Mouse (Mus musculus) spleen, adult 2 months (tissue): ENCODE data around the gene Pik3cg.

Experiments used
- CTCF ChIP-seq: fragments of 200-500 bp; IDR thresholded peaks from 2 replicates; pipeline ENCODE4 v1.5.1; 2011; ENCODE audit warnings: mild to moderate bottlenecking, inconsistent platforms; ENCODE audit not compliant: insufficient read depth, insufficient read length, insufficient replicate concordance; ENCODE audit errors: extremely low read depth
- POLR2A ChIP-seq: fragments of 200-500 bp; IDR thresholded peaks from 2 replicates; pipeline ENCODE4 v1.6.1; 2011; ENCODE audit warnings: low read depth, low read length, inconsistent platforms

DNA sequence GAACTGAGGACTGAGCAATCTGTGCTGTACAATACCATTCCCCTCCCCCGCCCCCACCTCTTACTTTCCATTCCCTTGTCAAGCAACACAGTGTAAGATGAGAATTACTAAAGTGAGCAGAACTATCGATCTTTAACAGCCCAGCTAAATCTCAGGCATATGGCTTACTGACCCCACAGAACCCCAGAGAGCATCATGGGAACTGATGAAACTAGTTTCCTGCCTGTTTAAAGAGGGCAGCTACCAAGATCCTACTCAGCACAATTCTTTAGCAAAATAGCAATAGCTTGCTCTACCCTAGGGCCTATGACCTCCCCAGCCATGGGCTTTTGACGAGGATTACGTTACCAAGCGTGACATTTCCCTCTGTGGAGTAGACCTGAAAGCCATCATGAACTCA lies 5.9 kb downstream of the Pik3cg start:
- TF ChIP-seq POLR2A (no peak), CTCF (no peak)
